Mouse (Mus musculus) fat pad, adult 2 months (tissue): ENCODE results near the gene Wrap53.
A peak's percentile ranks its signal among the peaks of the same experiment; 100 is the strongest.
"Not testable (repeated sequence)": the region's sequence is repeated elsewhere in the genome, so short reads cannot be mapped to it uniquely, and the experiment has no call there.

Experiments used
- DNase-seq: peaks from one replicate; pipeline ENCODE4 v3.0.0-alpha.2; 2011; ENCODE audit warnings: low read depth, low spot score; ENCODE audit errors: extremely low read depth

The Wrap53 gene

GRCm38 (mm10) chr11:69540700-69541099 lies 39.4 kb downstream of the Wrap53 start:
- DNase-seq = no peak

- DNase-seq = no peak
These were observed 45.1 kb downstream of the Wrap53 start for GRCm38 (mm10) chr11:69534990-69535389.

GRCm38 (mm10) chr11:69532480-69533150 lies 47.4 kb downstream of the Wrap53 start:
- DNase-seq = no peak

- not testable (repeated sequence) for DNase-seq
These were observed 49.3 kb downstream of the Wrap53 start for GRCm38 (mm10) chr11:69530755-69531154.

- DNase-seq = not testable (repeated sequence)
These were observed 49.8 kb downstream of the Wrap53 start for GRCm38 (mm10) chr11:69530281-69530680.

- DNase-seq = no peak
These were observed 52.0 kb downstream of the Wrap53 start for GRCm38 (mm10) chr11:69528031-69528390.

GRCm38 (mm10) chr11:69527098-69528030 lies 52.7 kb downstream of the Wrap53 start:
- no peak for DNase-seq

GRCm38 (mm10) chr11:69526631-69527030 lies 53.4 kb downstream of the Wrap53 start:
- DNase-seq = no peak

- no peak for DNase-seq
These were observed 54.4 kb downstream of the Wrap53 start for GRCm38 (mm10) chr11:69525661-69526060.

- DNase-seq = peak; percentile 43
These were observed 56.4 kb downstream of the Wrap53 start for GRCm38 (mm10) chr11:69523651-69524050.

GRCm38 (mm10) chr11:69521526-69522149 lies 58.4 kb downstream of the Wrap53 start:
- DNase-seq = peak; percentile 71

GRCm38 (mm10) chr11:69519976-69520375 lies 60.1 kb downstream of the Wrap53 start:
- DNase-seq = no peak

- DNase-seq = no peak
These were observed 63.4 kb downstream of the Wrap53 start for GRCm38 (mm10) chr11:69516661-69517060.

- no peak for DNase-seq
These were observed 63.9 kb downstream of the Wrap53 start for GRCm38 (mm10) chr11:69516151-69516640.

- no peak for DNase-seq
These were observed 66.2 kb downstream of the Wrap53 start for GRCm38 (mm10) chr11:69513840-69514239.
